ENCODE assay signal across 12 mouse cellular contexts in genomic region chr7:125716724-125717123, GRCm38 (mm10). TPM values are rescaled to one million over a fixed set of nuclear protein-coding genes. Genes with fewer than 3 reads are reported as not detected.
DNase-seq lines count a peak whose midpoint lies in the region; ATAC-seq lines count a peak whose summit lies in the region.
"Had no signal": no experiment of that assay in that cellular context is flagged by ENCODE, and none has a peak within 500 bp of the region (broad histone marks: within the 10 kb centered on the region; RNA-seq: fewer than 3 reads in every experiment).

No protein-coding gene starts in this region.

- peak overlapping the region; percentile 74 for H3K27ac ChIP-seq in heart, embryonic 12.5 days (ENCODE audit: poor library complexity, severe bottlenecking)
- peak overlapping the region; percentile 48 for H3K27ac ChIP-seq in limb, embryonic 15.5 days
- H3K27ac ChIP-seq in midbrain, embryonic 15.5 days = no peak overlapping the region
- H3K27ac ChIP-seq: layer of hippocampus, adult 2 months; midbrain, embryonic 12.5 days had no signal

- H3K9me3 ChIP-seq in heart, embryonic 12.5 days (replicated peaks) = no peaks in the 10 kb centered on the region
- no peaks in the 10 kb centered on the region for H3K9me3 ChIP-seq in limb, embryonic 15.5 days
- H3K9me3 ChIP-seq in midbrain, embryonic 15.5 days = no peaks in the 10 kb centered on the region
- H3K9me3 ChIP-seq: midbrain, embryonic 12.5 days had no signal

- H3K36me3 ChIP-seq in heart, embryonic 12.5 days = no peaks in the 10 kb centered on the region
- no peaks in the 10 kb centered on the region; the same call in 1 of the 2 replicates for H3K36me3 ChIP-seq in limb, embryonic 15.5 days
- no peaks in the 10 kb centered on the region for H3K36me3 ChIP-seq in midbrain, embryonic 15.5 days (replicated peaks)
- H3K36me3 ChIP-seq: midbrain, embryonic 12.5 days had no signal

- H3K27me3 ChIP-seq in heart, embryonic 12.5 days (replicated peaks) = no peaks in the 10 kb centered on the region
- no peaks in the 10 kb centered on the region for H3K27me3 ChIP-seq in limb, embryonic 15.5 days
- H3K27me3 ChIP-seq in midbrain, embryonic 15.5 days (replicated peaks) = no peaks in the 10 kb centered on the region
- H3K27me3 ChIP-seq: midbrain, embryonic 12.5 days had no signal

- no peak overlapping the region for H3K4me3 ChIP-seq in heart, embryonic 12.5 days
- no peak overlapping the region for H3K4me3 ChIP-seq in limb, embryonic 15.5 days
- no peak overlapping the region for H3K4me3 ChIP-seq in midbrain, embryonic 15.5 days
- H3K4me3 ChIP-seq: layer of hippocampus, adult 2 months; midbrain, embryonic 12.5 days had no signal

- 0 out of 2 replicates have a peak, but pooled peaks have one; percentile 60 for ATAC-seq in heart, embryonic 12.5 days (ENCODE audit: insufficient number of reproducible peaks, low FRiP score)
- no peak for ATAC-seq in limb, embryonic 15.5 days (ENCODE audit: insufficient number of reproducible peaks, low FRiP score, low TSS enrichment, low read depth)
- ATAC-seq in midbrain, embryonic 15.5 days (replicated peaks) = no peak

- peaks cover 69% of the 10 kb centered on the region for H3K4me1 ChIP-seq in heart, embryonic 12.5 days (replicated peaks)
- peaks cover 30% of the 10 kb centered on the region for H3K4me1 ChIP-seq in limb, embryonic 15.5 days
- H3K4me1 ChIP-seq in midbrain, embryonic 15.5 days = no peaks in the 10 kb centered on the region; the same call in 1 of the 2 replicates
- H3K4me1 ChIP-seq: midbrain, embryonic 12.5 days had no signal

- peak; percentile 14 for DNase-seq in urinary bladder, postnatal 25 days (ENCODE audit: low spot score)
- DNase-seq in urinary bladder, adult 2 months (ENCODE audit: low spot score) = no peak
- DNase-seq in yolk sac, embryonic 10.5 days (ENCODE audit: low spot score) = no peak
- DNase-seq in cerebellum, postnatal 4 days (ENCODE audit: low spot score in 2 of 2) = no peak
- DNase-seq: adrenal gland, postnatal 36 days; cerebellum, adult 8-10 months; left cerebral cortex, postnatal 4 days had no signal

- WGBS in heart, embryonic 12.5 days = 7% methylated on average over 2 of the region's 2 CpGs
- 33% methylated on average over 2 of the region's 2 CpGs for WGBS in limb, embryonic 15.5 days
- 72% methylated on average over 2 of the region's 2 CpGs for WGBS in midbrain, embryonic 15.5 days

- H3K4me2 ChIP-seq in heart, embryonic 12.5 days = no peak overlapping the region
- H3K4me2 ChIP-seq in limb, embryonic 15.5 days = no peak overlapping the region
- H3K4me2 ChIP-seq in midbrain, embryonic 15.5 days = no peak overlapping the region
- H3K4me2 ChIP-seq: midbrain, embryonic 12.5 days had no signal

- H3K9ac ChIP-seq in heart, embryonic 12.5 days = no peak overlapping the region
- no peak overlapping the region for H3K9ac ChIP-seq in limb, embryonic 15.5 days
- no peak overlapping the region for H3K9ac ChIP-seq in midbrain, embryonic 15.5 days
- H3K9ac ChIP-seq: midbrain, embryonic 12.5 days had no signal

RNA-seq across cellular contexts. Expression of gene D430042O09Rik, which starts 9.0 kb away (rescaled TPM):
- 12.4 and 13.3 TPM in 2 replicates for polyA plus RNA-seq in urinary bladder, adult 2 months (2012; rRNA removed)
- polyA plus RNA-seq in heart, embryonic 12.5 days (2016; fragmentation: Nextera tagmentation; extraction: Ambion mirVana) = 9.4 and 10.3 TPM in 2 replicates
- 6.4 and 6.6 TPM in 2 replicates for polyA plus RNA-seq in limb, embryonic 15.5 days (2015; fragmentation: Nextera tagmentation; extraction: Ambion mirVana)
- 7.4 and 7.7 TPM in 2 replicates for polyA plus RNA-seq in midbrain, embryonic 15.5 days (2015; fragmentation: Nextera tagmentation; extraction: Ambion mirVana)

RNA-seq across cellular contexts. Expression of gene Gtf3c1, which starts 9.1 kb away (rescaled TPM):
- polyA plus RNA-seq in urinary bladder, adult 2 months (2012; rRNA removed) = 21.3 and 27.4 TPM in 2 replicates
- 43.7 TPM in 2 replicates for polyA plus RNA-seq in heart, embryonic 12.5 days (2016; fragmentation: Nextera tagmentation; extraction: Ambion mirVana)
- polyA plus RNA-seq in limb, embryonic 15.5 days (2015; fragmentation: Nextera tagmentation; extraction: Ambion mirVana) = 22.4 and 26.0 TPM in 2 replicates
- 34.8 and 35.7 TPM in 2 replicates for polyA plus RNA-seq in midbrain, embryonic 15.5 days (2015; fragmentation: Nextera tagmentation; extraction: Ambion mirVana)
